Mouse (Mus musculus) kidney, postnatal 10 days (tissue): ENCODE results near the gene Cyp27a1.
A peak's percentile ranks its signal among the peaks of the same experiment; 100 is the strongest.

Experiments used
- DNase-seq: peaks from one replicate; pipeline ENCODE4 v3.0.0; 2021; ENCODE audit warnings: mixed read lengths

Gene Cyp27a1

GRCm38 (mm10) chr1:74773136-74773535 lies 59.8 kb downstream of the Cyp27a1 start:
- peak; percentile 85 for DNase-seq

GRCm38 (mm10) chr1:74774062-74774461 lies 60.7 kb downstream of the Cyp27a1 start:
- no peak for DNase-seq

GRCm38 (mm10) chr1:74775816-74776215 lies 62.4 kb downstream of the Cyp27a1 start:
- peak; percentile 55 for DNase-seq

- DNase-seq, result no peak
Observed at GRCm38 (mm10) chr1:74778934-74779486, 65.6 kb downstream of the Cyp27a1 start.

GRCm38 (mm10) chr1:74782045-74782444 lies 68.7 kb downstream of the Cyp27a1 start:
- no peak for DNase-seq

- no peak for DNase-seq
Observed at GRCm38 (mm10) chr1:74783554-74783953, 70.2 kb downstream of the Cyp27a1 start.

- DNase-seq, result peak; percentile 78
Observed at GRCm38 (mm10) chr1:74784041-74784759, 70.8 kb downstream of the Cyp27a1 start.
